Mouse (Mus musculus) frontal cortex, adult (tissue): ENCODE results near the gene Chn2.

Experiments used
- ATAC-seq: cut with Nextera tagmentation; 2 replicates; pipeline ENCODE4 v1.9.2; 2017; ENCODE audit warnings: mild to moderate bottlenecking, moderate library complexity, mixed read lengths; ENCODE audit not compliant: low TSS enrichment

Chn2 gene

DNA sequence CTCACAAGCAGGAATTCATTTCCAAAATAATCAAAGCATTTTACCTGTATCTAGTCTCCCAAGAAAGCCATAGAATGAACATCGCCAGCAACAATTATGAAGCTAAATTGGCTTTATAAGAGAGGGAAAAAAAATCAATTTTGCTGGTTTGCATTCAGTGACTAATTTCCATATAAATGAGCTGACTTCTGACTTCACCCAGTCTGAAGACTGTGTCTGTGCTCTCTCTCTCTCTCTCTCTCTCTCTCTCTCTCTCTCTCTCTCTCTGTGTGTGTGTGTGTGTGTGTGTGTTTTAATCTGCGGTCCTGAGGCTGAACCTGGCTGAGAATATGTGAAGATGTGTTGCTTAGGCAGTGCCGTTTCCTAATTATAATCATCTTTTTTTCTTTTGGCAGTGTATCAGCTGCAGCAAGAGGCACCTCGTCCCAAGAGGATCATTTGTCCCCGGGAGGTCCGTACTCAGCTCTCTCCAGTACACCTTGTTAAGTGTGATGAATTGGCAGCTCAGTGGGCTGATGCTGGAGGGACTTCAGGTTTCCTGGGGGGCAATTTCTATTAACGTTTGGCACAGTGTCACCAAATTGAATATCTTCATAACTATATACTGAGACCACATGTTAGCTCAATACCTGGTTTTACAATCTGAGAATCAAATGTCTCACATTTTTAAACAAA is 154.4 kb downstream of the Chn2 start:
- ATAC-seq: no peak

DNA sequence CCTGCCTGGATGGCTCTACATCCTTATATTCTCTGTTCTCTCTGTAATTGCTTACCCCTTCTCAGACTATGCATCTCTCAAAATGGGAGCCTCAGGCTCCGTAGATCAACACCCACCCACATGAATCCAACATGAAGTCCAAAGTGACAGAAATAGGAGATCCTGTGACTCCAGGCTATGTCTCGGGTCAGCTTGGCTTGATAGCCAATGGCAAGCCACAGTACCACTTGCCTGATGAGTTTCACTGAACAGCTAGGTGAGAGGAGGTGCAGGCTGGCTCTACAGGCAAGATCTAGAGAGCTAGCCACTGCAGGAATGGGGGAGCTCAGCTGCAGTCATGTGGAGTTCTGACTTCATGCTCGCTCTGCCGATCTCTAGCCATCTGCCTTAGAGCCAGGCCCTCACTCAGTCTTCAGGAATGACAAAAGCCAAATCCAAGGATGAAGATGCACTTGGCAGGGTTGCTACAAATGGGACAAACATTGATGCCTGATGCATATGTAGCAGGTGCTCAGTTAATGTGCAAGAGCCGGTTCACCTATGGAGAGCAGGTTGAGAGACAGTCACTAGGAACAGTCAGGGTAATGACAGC is 158.6 kb downstream of the Chn2 start:
- ATAC-seq: no peak

DNA sequence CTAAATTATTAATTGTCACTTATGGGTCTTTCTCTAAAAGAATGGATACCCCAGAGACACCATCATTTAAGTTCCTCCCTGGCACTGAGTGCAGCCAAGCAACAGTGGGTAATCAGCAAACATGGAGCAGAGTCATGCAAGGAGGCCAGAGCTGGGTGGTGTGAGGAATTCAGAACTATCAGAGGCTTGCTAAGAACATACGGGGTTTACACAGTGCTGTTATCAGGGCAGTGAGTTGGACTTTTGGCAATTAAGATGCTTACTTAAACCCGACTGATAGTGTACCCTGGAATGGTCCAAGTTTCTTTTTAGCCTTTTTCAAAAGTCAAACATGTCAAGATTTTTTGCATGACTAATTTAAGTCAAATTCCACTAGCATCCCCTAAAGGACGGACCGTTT is 160.2 kb downstream of the Chn2 start:
- no peak for ATAC-seq

DNA sequence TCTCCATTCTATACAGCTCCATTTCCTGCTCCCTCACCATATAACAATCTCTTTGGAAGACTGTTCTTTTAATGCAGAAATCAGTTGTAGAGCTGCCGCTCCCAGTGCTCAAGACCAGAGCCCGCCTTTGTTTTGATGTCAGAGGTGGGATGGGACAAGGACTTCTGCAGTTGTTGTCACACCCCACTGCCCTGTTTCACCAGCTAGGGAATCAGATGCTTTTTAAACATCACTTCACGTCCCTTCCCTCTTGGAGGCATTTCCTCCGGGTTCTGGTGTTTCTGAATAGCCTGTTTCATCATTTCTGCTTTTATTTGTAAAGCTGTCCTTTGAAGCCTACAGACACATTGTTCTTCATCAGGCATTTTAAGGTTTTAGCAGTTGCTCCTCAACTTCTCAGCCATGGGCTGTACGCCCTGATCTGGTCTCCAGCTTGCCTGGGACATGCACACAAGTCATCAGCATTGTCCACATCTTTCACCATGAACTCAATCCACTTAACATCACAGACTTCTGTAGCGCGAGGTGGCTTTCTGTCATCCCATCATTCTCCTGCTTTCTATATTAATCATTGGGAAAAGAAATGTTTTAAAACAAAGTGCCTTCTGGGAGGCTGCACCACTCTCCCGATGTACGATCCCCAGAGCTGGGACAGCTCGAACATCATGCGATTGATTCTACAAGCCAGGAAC is 160.8 kb downstream of the Chn2 start:
- ATAC-seq: no peak

GRCm38 (mm10) chr6:54202311-54203020 is 163.1 kb downstream of the Chn2 start:
- no peak for ATAC-seq

- no peak for ATAC-seq
Observed at GRCm38 (mm10) chr6:54203316-54203715, 164.0 kb downstream of the Chn2 start.

DNA sequence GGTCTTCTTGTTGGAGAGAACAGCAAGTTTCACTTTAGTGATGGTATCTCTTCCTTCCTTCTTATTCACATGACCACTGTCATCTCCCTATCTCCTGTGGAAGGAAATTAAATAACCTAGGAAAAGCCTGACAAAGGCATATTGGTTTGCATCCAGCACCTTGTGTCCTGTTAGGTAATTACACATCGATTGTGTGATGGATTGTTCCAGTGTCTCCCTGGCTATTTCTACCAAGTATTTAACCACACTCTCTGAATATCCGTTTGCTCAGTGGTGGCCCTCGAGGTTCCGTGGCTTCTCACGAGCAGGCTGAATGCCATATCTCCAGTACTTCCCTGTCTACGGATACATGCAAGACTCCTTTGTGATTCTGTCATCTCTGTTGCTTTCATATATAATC is 164.6 kb downstream of the Chn2 start:
- no peak for ATAC-seq

GRCm38 (mm10) chr6:54204931-54205330 is 165.6 kb downstream of the Chn2 start:
- peak; percentile 70 for ATAC-seq

- no peak for ATAC-seq
Observed at GRCm38 (mm10) chr6:54205471-54205870, 166.1 kb downstream of the Chn2 start.

DNA sequence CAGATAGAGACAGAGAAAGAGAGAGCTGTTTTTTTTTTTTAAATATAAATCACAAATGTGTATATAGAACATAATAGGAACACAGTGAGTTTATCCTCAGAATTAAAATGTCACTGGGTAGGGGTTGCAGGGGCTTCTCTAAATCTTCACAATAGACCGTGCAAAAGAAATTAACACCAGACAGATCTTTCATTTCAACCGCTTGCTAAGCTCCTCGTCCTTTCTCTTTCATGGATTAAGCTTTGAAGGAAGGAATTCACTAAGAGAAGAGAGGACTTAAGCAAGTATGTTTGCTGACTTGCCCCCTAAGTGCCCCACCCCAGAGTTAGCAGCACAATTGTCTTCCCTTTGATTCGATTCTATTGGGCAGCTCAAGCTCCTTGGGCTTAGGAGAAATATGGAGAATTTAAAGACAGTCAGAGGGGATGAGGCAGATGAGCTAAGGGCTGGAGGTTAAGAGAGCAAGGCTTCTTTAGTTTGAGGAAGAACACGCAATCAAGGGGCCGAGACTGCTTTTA is 166.9 kb downstream of the Chn2 start:
- no peak for ATAC-seq

DNA sequence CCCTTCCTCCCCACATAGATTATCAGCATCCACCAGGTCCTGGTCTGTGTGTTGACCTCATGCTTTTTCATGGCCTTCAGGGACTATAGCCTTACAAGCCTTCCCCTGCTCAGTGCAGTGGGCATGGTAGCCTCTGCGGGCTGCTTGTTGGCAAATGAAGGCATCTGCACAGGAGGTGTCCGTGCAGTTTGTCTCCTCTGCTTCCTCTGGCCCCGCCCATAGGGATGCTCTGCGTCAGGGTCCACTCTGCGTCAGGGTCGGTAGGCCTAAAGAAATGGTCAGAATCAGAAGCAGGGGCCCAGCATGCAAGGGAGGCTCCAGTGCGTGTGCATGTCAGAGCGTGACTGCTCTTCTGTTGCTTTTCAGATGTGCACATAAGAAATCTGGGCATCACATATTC is 169.4 kb downstream of the Chn2 start:
- no peak for ATAC-seq

DNA sequence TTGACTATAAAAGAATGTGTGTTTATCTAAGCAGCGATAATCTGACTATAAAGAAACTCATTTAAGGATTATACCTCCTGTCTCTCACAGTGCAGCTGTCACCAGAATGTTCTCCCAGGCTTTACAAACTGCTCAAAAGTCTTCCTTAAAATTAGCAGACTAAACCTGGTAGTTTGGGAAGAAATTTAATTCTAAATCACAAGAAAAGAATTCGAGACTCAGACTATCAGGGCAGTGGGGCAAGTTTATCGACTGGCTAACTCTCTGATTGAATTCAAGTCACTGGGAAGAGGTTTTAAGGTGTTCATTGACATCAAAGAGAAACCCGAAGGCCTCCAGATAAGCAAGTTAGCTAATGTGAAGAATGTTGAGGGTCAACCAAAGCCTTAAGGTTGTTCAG is 171.6 kb downstream of the Chn2 start:
- no peak for ATAC-seq

DNA sequence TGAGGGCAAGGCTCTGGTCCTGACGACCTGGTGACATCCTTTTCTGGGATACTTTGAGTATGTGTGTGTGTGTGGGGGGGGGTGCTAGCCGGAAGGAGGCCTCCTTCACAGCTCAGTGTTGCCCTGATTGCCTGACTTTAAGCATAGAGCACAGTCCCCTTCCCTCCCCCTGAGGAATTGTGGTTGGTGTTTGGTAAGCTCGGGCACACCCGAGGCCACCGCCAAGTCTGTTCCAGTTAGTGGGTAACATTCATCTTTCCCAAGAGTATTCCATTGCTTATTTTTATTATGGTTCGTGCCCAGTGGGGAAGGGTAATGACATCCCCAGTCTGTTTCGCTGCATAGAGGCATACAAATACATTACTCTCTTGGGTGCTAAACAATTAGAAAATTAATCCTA is 172.6 kb downstream of the Chn2 start:
- no peak for ATAC-seq

DNA sequence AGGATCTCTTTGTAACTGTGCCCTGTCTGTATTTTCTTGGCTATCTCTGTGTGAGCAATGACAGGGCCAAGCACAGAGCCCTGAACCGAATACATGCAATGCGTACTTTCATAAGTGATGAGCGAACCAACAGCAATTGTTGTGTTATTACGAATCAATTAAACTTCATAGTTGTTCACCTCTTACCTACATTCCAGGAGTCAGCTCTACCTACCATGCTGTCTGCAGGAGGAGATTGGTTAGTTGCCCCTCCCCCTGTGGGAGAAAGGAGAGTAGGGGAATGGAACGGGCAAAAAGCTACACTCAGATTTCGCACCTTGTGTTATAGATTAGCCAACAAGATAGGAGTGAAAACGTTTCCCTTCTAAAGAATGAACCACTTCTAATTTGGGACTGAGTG is 174.4 kb downstream of the Chn2 start:
- ATAC-seq: no peak

GRCm38 (mm10) chr6:54215636-54216035 is 176.3 kb downstream of the Chn2 start:
- no peak for ATAC-seq

DNA sequence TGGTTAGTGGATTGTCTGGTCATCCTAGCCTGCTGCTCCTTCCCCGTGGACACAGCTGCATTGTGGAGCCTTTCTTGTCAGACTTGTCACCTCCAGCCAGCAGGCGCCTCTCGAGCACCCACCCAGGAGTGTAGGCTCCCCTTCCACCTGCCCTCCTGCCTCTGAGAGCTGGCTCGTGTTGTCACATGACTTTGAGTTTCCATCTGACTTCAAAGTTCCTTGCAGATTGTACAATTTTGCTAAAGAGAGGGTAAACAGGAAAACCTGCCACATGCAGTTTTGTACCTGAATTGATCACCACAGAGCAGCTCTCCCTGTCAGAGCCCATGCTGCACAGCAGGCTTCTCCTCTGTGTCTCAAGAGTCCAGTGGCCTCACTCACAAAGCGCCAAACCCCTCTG is 177.2 kb downstream of the Chn2 start:
- ATAC-seq: no peak

DNA sequence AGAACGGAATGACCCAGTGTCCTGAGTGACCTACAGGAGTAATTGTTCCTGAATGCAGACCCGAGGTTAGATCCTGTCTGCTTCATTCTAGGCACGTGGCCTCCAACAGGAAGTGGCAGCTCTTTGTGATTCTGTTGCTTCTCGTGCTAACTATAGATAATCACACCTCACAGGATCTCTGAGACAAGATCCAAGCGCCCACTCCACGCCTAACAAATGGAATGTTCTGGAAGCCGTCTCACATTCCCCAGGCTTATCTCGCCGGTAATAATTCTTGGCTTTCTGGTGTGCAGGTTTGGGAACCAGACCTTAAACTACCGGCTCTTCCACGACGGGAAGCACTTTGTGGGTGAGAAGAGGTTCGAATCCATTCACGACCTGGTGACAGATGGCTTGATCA is 180.8 kb downstream of the Chn2 start:
- ATAC-seq: peak; percentile 49

- peak; percentile 72 for ATAC-seq
Observed at GRCm38 (mm10) chr6:54223529-54223928, 184.2 kb downstream of the Chn2 start.

DNA sequence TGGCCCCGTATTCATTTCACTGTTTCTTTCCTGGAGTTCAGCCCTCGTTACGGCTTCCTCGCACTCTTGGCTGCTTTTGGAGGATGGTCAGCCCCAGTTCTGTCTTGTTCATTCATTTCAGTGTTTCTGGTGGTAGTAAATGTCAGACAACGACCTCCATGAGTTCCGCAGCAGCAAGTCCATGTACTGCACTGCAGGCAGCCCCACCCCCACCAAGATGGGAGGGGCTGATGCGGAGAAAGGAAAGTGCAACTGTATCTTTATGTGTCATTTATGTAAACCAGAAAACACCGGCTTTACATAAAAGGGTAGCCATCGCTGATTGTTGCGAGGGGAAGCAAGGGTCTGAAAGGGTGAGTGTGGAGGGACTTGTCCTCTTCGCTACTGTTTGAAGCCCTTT is 185.0 kb downstream of the Chn2 start:
- no peak for ATAC-seq

DNA sequence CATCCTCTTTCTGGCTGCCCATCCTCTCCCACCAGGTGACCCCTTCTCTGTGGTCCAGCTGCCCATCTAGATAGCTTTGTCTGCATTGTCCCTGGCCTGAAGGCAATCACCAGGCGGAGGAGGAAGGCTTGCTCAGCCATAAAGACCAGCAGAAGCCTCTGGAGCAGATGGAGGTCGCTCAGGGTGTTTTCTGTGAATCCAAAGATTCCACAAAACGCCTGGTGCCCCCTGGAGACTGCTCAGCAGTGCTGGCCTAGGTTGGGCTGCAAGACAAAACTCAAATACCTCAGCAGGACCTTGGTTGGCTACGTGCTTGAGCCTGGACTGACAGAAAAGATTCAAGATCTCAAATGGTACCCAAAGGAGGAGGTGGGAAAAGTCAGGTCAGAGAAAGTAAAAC is 186.0 kb downstream of the Chn2 start:
- ATAC-seq: no peak

DNA sequence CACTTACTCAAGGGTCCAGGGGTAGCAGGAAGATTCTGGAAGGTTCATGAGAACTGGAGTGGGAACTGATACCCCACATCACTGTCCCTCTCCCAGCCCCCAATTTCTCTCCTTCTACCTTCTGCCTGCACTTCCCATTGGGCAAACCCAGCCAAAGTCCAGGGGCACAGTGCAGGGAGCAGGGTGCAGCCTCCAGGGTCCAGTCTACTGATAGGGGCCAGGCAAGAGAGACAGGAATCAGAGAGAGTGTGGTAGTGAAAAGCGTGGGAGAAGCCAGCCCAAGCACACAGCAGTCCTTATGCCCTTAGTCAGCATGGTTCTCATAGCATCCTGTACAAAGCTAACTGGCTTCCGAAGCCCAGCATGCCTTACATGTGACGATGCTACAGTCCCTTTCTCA is 187.7 kb downstream of the Chn2 start:
- ATAC-seq: no peak

DNA sequence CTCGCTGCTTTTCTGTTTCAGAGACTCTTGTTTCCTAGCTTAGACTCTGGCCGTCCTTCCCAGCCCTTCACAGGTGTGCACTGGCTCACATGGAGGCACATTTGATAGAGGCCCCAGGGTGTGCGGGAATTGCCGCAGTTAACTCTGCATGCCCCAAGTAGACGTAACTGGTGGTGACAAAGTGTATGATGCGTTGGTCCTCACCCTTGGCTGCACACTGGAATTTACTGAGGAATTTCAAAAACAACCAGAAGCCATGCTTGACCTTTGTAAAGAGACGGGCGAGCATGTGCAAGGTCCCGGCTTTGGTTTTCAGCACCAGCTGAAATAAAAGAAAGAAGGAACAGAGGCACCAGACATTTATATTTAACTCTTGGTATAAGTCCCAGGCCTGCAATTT is 189.1 kb downstream of the Chn2 start:
- ATAC-seq: no peak

GRCm38 (mm10) chr6:54228874-54229273 is 189.5 kb downstream of the Chn2 start:
- ATAC-seq: peak; percentile 67
